Mouse (Mus musculus) lung, adult 2 months (tissue): ENCODE data around the gene Fam155a. TPM values are rescaled to one million over a fixed set of nuclear protein-coding genes. Genes with fewer than 3 reads are reported as not detected.
"Not testable (repeated sequence)": the region's sequence is repeated elsewhere in the genome, so short reads cannot be mapped to it uniquely, and the experiment has no call there.

Experiments used
- DNase-seq: peaks from one replicate; pipeline ENCODE4 v3.0.0; 2022
- H3K4me1 ChIP-seq: fragments of 200-500 bp; 2 replicates; pipeline ENCODE4 v1.6.1; 2011; ENCODE audit warnings: low read length; ENCODE audit not compliant: control insufficient read depth, insufficient read depth
- H3K4me3 ChIP-seq: fragments of 200-500 bp; replicated peaks from 2 replicates; pipeline ENCODE3; 2011; ENCODE audit warnings: low read depth, mild to moderate bottlenecking, control low read depth, low read length; ENCODE audit errors: extremely low read depth
- CTCF ChIP-seq: fragments of 200-500 bp; IDR thresholded peaks from 2 replicates; pipeline ENCODE4 v1.5.1; 2011; ENCODE audit warnings: mild to moderate bottlenecking, low read length, control low read depth; ENCODE audit not compliant: insufficient read depth
- POLR2A ChIP-seq: fragments of 200-500 bp; IDR thresholded peaks from 2 replicates; pipeline ENCODE4 v1.6.1; 2011; ENCODE audit warnings: low read depth, mild to moderate bottlenecking, control low read depth, low read length, borderline replicate concordance; ENCODE audit errors: extremely low read depth
- WGBS: fragments of 180-500 bp; shearing (Covaris S2); methylation state at CpG from one replicate; pipeline ENCODE4 v1.1.7; 2018; 5-methylcytosine and 5-hydroxymethylcytosine counted together
- polyA plus RNA-seq: library from polyadenylated mRNA; depleted of rRNA; stranded (reverse); fragments of >200 nt; gene quantifications from 2 replicates; pipeline ENCODE4 v1.2.3, GENCODE M21; 2012; rRNA removed

Gene Fam155a
- polyA plus RNA-seq, result 0.04 and 0.09 TPM in 2 replicates

GRCm38 (mm10) chr8:9770999-9771605, at the start of gene Fam155a:
Fam155a (minus strand) TSS chr8:9771161.
- no peak for DNase-seq
- H3K4me3 ChIP-seq, result no peak within 1 kb of the TSS
- WGBS, result under 1% methylated on average over 26 of the region's 29 CpGs

GRCm38 (mm10) chr8:9813273-9813946, 42.4 kb upstream of the Fam155a start:
- WGBS, result 47% methylated on average over 8 of the region's 8 CpGs
- no peaks in the 10 kb centered on the region for H3K4me1 ChIP-seq
- H3K4me3 ChIP-seq, result no peak overlapping the region
- TF ChIP-seq CTCF (no peak), POLR2A (no peak)
- DNase-seq, result no peak

More at GRCm38 (mm10) chr8:9770999-9771605, at the start of gene Fam155a:
- no peak for TF ChIP-seq CTCF
- TF ChIP-seq POLR2A, result no peak
- H3K4me1 ChIP-seq, result no peaks in the 10 kb centered on the region

- TF ChIP-seq CTCF, result no peak
- no peak for TF ChIP-seq POLR2A
- Histone ChIP-seq H3K4me1 (no peaks in the 10 kb centered on the region), H3K4me3 (no peak overlapping the region)
- no peak for DNase-seq
- 71% methylated on average over 12 of the region's 12 CpGs for WGBS
Measured at GRCm38 (mm10) chr8:9810955-9811530, 40.1 kb upstream of the Fam155a start.

- no peak for DNase-seq
- 79% methylated on average over 9 of the region's 9 CpGs for WGBS
- TF ChIP-seq CTCF (no peak), POLR2A (no peak)
- Histone ChIP-seq H3K4me3 (no peak overlapping the region), H3K4me1 (no peaks in the 10 kb centered on the region)
Measured at GRCm38 (mm10) chr8:9808596-9808995, 37.6 kb upstream of the Fam155a start.

- TF ChIP-seq CTCF (no peak), POLR2A (no peak)
- no peak overlapping the region for H3K4me3 ChIP-seq
- H3K4me1 ChIP-seq, result no peaks in the 10 kb centered on the region
- 65% methylated on average over 1 of the region's 1 CpGs for WGBS
- no peak for DNase-seq
Measured at GRCm38 (mm10) chr8:9805676-9806075, 34.7 kb upstream of the Fam155a start.

- H3K4me1 ChIP-seq, H3K4me3 ChIP-seq, DNase-seq: not testable (repeated sequence)
- WGBS, result 77% methylated on average over 11 of the region's 11 CpGs
Measured at GRCm38 (mm10) chr8:9800346-9800745, 29.4 kb upstream of the Fam155a start.

- Histone ChIP-seq H3K4me1 (no peaks in the 10 kb centered on the region), H3K4me3 (no peak overlapping the region)
- DNase-seq, result no peak
- WGBS, result 77% methylated on average over 11 of the region's 11 CpGs
- no peak for TF ChIP-seq POLR2A
- no peak for TF ChIP-seq CTCF
Measured at GRCm38 (mm10) chr8:9799923-9800322, 29.0 kb upstream of the Fam155a start.

GRCm38 (mm10) chr8:9797514-9797913, 26.6 kb upstream of the Fam155a start:
- TF ChIP-seq POLR2A (no peak), CTCF (no peak)
- 67% methylated on average over 8 of the region's 8 CpGs for WGBS
- no peak overlapping the region for H3K4me3 ChIP-seq
- no peaks in the 10 kb centered on the region for H3K4me1 ChIP-seq
- DNase-seq, result no peak

GRCm38 (mm10) chr8:9795724-9796123, 24.8 kb upstream of the Fam155a start:
- H3K4me3 ChIP-seq, result no peak overlapping the region
- TF ChIP-seq POLR2A, result no peak
- 94% methylated on average over 6 of the region's 6 CpGs for WGBS

GRCm38 (mm10) chr8:9793351-9793750, 22.4 kb upstream of the Fam155a start:
- WGBS, result 63% methylated on average over 9 of the region's 9 CpGs
- no peak for DNase-seq
- Histone ChIP-seq H3K4me1 (no peaks in the 10 kb centered on the region), H3K4me3 (no peak overlapping the region)
- no peak for TF ChIP-seq POLR2A

More at GRCm38 (mm10) chr8:9795724-9796123, 24.8 kb upstream of the Fam155a start:
- no peak for DNase-seq
- no peaks in the 10 kb centered on the region for H3K4me1 ChIP-seq

- Histone ChIP-seq H3K4me1 (no peaks in the 10 kb centered on the region), H3K4me3 (no peak overlapping the region)
- no peak for TF ChIP-seq POLR2A
- no peak for TF ChIP-seq CTCF
- WGBS, result 71% methylated on average over 10 of the region's 10 CpGs
- DNase-seq, result no peak
Measured at GRCm38 (mm10) chr8:9780332-9780731, 9.4 kb upstream of the Fam155a start.
